Mouse (Mus musculus) olfactory bulb, adult 2 months (tissue): Measurements from ENCODE around the gene Cd247.

Experiments used
- CTCF ChIP-seq: fragments of 200-500 bp; IDR thresholded peaks from 2 replicates; pipeline ENCODE4 v1.5.1; 2012; ENCODE audit warnings: low read depth, mild to moderate bottlenecking, low read length, moderate library complexity; ENCODE audit not compliant: insufficient read depth
- POLR2A ChIP-seq: fragments of 200-500 bp; IDR thresholded peaks from 2 replicates; pipeline ENCODE4 v1.6.1; 2012; ENCODE audit warnings: mild to moderate bottlenecking, low read depth, low read length, moderate library complexity; ENCODE audit not compliant: insufficient read depth

DNA sequence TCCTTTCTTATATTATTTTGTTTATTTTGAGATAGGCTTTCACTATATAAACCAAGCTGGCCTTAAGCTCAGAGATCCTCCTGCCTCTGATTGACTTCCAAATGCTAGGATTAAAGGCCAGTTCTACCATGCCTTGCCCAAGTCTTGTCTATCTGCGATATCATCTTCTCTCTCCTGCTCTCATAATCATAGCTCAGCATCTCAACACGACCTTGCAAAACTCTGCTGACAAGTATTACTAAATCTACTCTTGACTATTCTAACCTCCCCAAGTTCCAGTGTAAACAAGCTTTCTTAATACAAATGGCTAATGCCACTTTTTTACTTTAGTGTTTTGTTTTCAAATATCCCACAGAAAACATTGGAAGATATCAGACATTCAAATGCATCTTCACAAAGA is 119.7 kb downstream of the Cd247 start:
- TF ChIP-seq CTCF (no peak), POLR2A (no peak)
